Mouse (Mus musculus) embryonic facial prominence, embryonic 10.5 days (tissue): Measurements from ENCODE around the gene Pdcd2. TPM values are rescaled to one million over a fixed set of nuclear protein-coding genes. Genes with fewer than 3 reads are reported as not detected.

Experiments used
- DNase-seq: peaks from one replicate; pipeline ENCODE4 v3.0.0-alpha.2; 2017; ENCODE audit warnings: low spot score
- H3K27ac ChIP-seq: fragments of 300-500 bp; sonication (generic); replicated peaks from 2 replicates; pipeline ENCODE4 v1.5.1; 2016; ENCODE audit warnings: mild to moderate bottlenecking
- H3K27me3 ChIP-seq: fragments of 300-500 bp; sonication (generic); replicated peaks from 2 replicates; pipeline ENCODE4 v1.6.1; 2016; ENCODE audit warnings: low read depth, mild to moderate bottlenecking; ENCODE audit not compliant: poor library complexity, severe bottlenecking
- H3K36me3 ChIP-seq: fragments of 300-500 bp; sonication (generic); replicated peaks from 2 replicates; pipeline ENCODE4 v1.6.1; 2016; ENCODE audit warnings: mild to moderate bottlenecking, moderate library complexity
- H3K4me1 ChIP-seq: fragments of 300-500 bp; sonication (generic); 2 replicates; pipeline ENCODE4 v1.6.1; 2016
- H3K4me3 ChIP-seq: fragments of 300-500 bp; sonication (generic); 2 replicates; pipeline ENCODE4 v1.5.1; 2016; ENCODE audit warnings: mild to moderate bottlenecking, moderate library complexity
- H3K9me3 ChIP-seq: fragments of 300-500 bp; sonication (generic); 2 replicates; pipeline ENCODE4 v1.6.1; 2016; ENCODE audit warnings: mild to moderate bottlenecking
- WGBS: fragments of 180-500 bp; shearing (Covaris S2); methylation state at CpG from one replicate; pipeline ENCODE4 v1.1.7; 2016; 5-methylcytosine and 5-hydroxymethylcytosine counted together
- polyA plus RNA-seq: library from polyadenylated mRNA; unstranded; fragments of >200 nt; fragmentation: Nextera tagmentation; extraction: Ambion mirVana; gene quantifications from 2 replicates; pipeline ENCODE4 v1.2.1, GENCODE M21; 2016

The Pdcd2 gene
- polyA plus RNA-seq, 1 experiment from 2014 or later, result 43.3 TPM

GRCm38 (mm10) chr17:15490542-15490941 is 36.6 kb downstream of the Pdcd2 start:
- WGBS, result 94% methylated on average over 7 of the region's 7 CpGs
- H3K36me3 ChIP-seq, result peaks cover 72% of the 10 kb centered on the region
- H3K4me1 ChIP-seq, result no peaks in the 10 kb centered on the region
- H3K4me3 ChIP-seq, result no peak overlapping the region
- no peak for DNase-seq
- H3K27ac ChIP-seq, result no peak overlapping the region
- H3K9me3 ChIP-seq, result no peaks in the 10 kb centered on the region
- no peaks in the 10 kb centered on the region for H3K27me3 ChIP-seq

- WGBS, result 87% methylated on average over 4 of the region's 4 CpGs
- Histone ChIP-seq H3K4me1 (no peaks in the 10 kb centered on the region), H3K36me3 (peaks cover 86% of the 10 kb centered on the region), H3K9me3 (no peaks in the 10 kb centered on the region), H3K27me3 (no peaks in the 10 kb centered on the region), H3K27ac (no peak overlapping the region), H3K4me3 (no peak overlapping the region)
- DNase-seq, result no peak
Measured at GRCm38 (mm10) chr17:15472671-15473070, 54.4 kb downstream of the Pdcd2 start.

Other genes with a start within 250 kb of the Pdcd2 start
- 13.2 and 22.1 TPM in 2 replicates for gene Dll1, start 150.4 kb downstream of the Pdcd2 start, polyA plus RNA-seq
- 26.9 and 27.3 TPM in 2 replicates for gene Fam120b, start 131.1 kb downstream of the Pdcd2 start, polyA plus RNA-seq
- 281 and 290 TPM in 2 replicates for gene Psmb1, start 27.6 kb downstream of the Pdcd2 start, polyA plus RNA-seq
- gene Tbp, start 27.4 kb downstream of the Pdcd2 start, polyA plus RNA-seq, result 62.8 and 68.5 TPM in 2 replicates
- gene Prdm9, start 37.1 kb upstream of the Pdcd2 start, polyA plus RNA-seq, result 1.5 and 2.3 TPM in 2 replicates
- gene Chd1, start 177.7 kb upstream of the Pdcd2 start, polyA plus RNA-seq, result 35.2 and 39.0 TPM in 2 replicates